Mouse (Mus musculus) brown adipose tissue, adult 24 weeks (tissue): Measurements from ENCODE around the gene Odaph. TPM values are rescaled to one million over a fixed set of nuclear protein-coding genes. Genes with fewer than 3 reads are reported as not detected.
"Not testable (repeated sequence)": the region's sequence is repeated elsewhere in the genome, so short reads cannot be mapped to it uniquely, and the experiment has no call there.

Source experiments
- H3K27ac ChIP-seq: fragments of 200-500 bp; replicated peaks from 2 replicates; pipeline ENCODE4 v1.5.1; 2012; ENCODE audit warnings: low read depth, mild to moderate bottlenecking, low read length
- H3K4me1 ChIP-seq: fragments of 200-500 bp; 2 replicates; pipeline ENCODE4 v1.6.1; 2012; ENCODE audit warnings: low read length, mixed read lengths; ENCODE audit not compliant: control insufficient read depth, insufficient read depth, insufficient read length
- H3K4me3 ChIP-seq: fragments of 200-500 bp; 2 replicates; pipeline ENCODE4 v1.5.1; 2012; ENCODE audit warnings: low read depth, mild to moderate bottlenecking, low read length, moderate library complexity; ENCODE audit not compliant: insufficient read depth
- polyA plus RNA-seq: library from polyadenylated mRNA; stranded (reverse); fragments of >200 nt; gene quantifications from 2 replicates; pipeline ENCODE4 v1.2.4, GENCODE M21; 2012; ENCODE audit not compliant: missing spikeins, insufficient read depth, insufficient read length

Odaph gene
- polyA plus RNA-seq = not detected in 2 replicates

GRCm38 (mm10) chr5:91987236-91987635 lies at the start of gene Odaph:
TSS of gene Odaph (plus strand) at chr5:91987475.
- no peak within 1 kb of the TSS for H3K4me3 ChIP-seq
- H3K27ac ChIP-seq = no peak within 1 kb of the TSS
- no peaks in the 10 kb centered on the region for H3K4me1 ChIP-seq

GRCm38 (mm10) chr5:91945609-91946008 lies 41.7 kb upstream of the Odaph start:
- H3K27ac ChIP-seq, H3K4me3 ChIP-seq, H3K4me1 ChIP-seq: not testable (repeated sequence)

- Histone ChIP-seq H3K4me3 (no peak overlapping the region), H3K4me1 (no peaks in the 10 kb centered on the region)
These were observed 40.3 kb upstream of the Odaph start for GRCm38 (mm10) chr5:91947008-91947407.

GRCm38 (mm10) chr5:91949441-91949840 lies 37.8 kb upstream of the Odaph start:
- H3K4me3 ChIP-seq = no peak overlapping the region
- no peaks in the 10 kb centered on the region for H3K4me1 ChIP-seq
- H3K27ac ChIP-seq = no peak overlapping the region

More at GRCm38 (mm10) chr5:91947008-91947407, 40.3 kb upstream of the Odaph start:
- H3K27ac ChIP-seq = no peak overlapping the region

- Histone ChIP-seq H3K4me1 (no peaks in the 10 kb centered on the region), H3K27ac (no peak overlapping the region), H3K4me3 (no peak overlapping the region)
These were observed 35.9 kb upstream of the Odaph start for GRCm38 (mm10) chr5:91951404-91951803.

- peaks cover 12% of the 10 kb centered on the region for H3K4me1 ChIP-seq
- no peak overlapping the region for H3K27ac ChIP-seq
- no peak overlapping the region for H3K4me3 ChIP-seq
These were observed 30.1 kb upstream of the Odaph start for GRCm38 (mm10) chr5:91956991-91957760.

- Histone ChIP-seq H3K4me1 (peaks cover 12% of the 10 kb centered on the region), H3K4me3 (no peak overlapping the region), H3K27ac (no peak overlapping the region)
These were observed 28.2 kb upstream of the Odaph start for GRCm38 (mm10) chr5:91959096-91959495.

- H3K27ac ChIP-seq = no peak overlapping the region
- H3K4me3 ChIP-seq = no peak overlapping the region
- H3K4me1 ChIP-seq = peaks cover 12% of the 10 kb centered on the region
These were observed 27.3 kb upstream of the Odaph start for GRCm38 (mm10) chr5:91959986-91960385.

- Histone ChIP-seq H3K4me1 (peaks cover 12% of the 10 kb centered on the region), H3K27ac (peak overlapping the region; percentile 66), H3K4me3 (peak overlapping the region; percentile 31)
These were observed 26.5 kb upstream of the Odaph start for GRCm38 (mm10) chr5:91960606-91961254.

GRCm38 (mm10) chr5:91961370-91961769 lies 25.9 kb upstream of the Odaph start:
- Histone ChIP-seq H3K4me3 (peak overlapping the region; percentile 26), H3K4me1 (peaks cover 12% of the 10 kb centered on the region), H3K27ac (0 out of 2 replicates have a peak overlapping the region, but pooled peaks have one; percentile 14)

GRCm38 (mm10) chr5:91962259-91962638 lies 25.0 kb upstream of the Odaph start:
- peak overlapping the region; percentile 71 for H3K4me3 ChIP-seq
- peaks cover 12% of the 10 kb centered on the region for H3K4me1 ChIP-seq
- peak overlapping the region; percentile 94 for H3K27ac ChIP-seq

- Histone ChIP-seq H3K4me1 (peaks cover 12% of the 10 kb centered on the region), H3K27ac (peak within 1 kb of the TSS; percentile 94), H3K4me3 (peak within 1 kb of the TSS; percentile 71)
These were observed 24.4 kb upstream of the Odaph start, which contains the start of gene Rchy1 for GRCm38 (mm10) chr5:91962639-91963440. TSS of gene Rchy1 (minus strand) at chr5:91963068.

GRCm38 (mm10) chr5:91972046-91972445 lies 15.2 kb upstream of the Odaph start:
- H3K4me3 ChIP-seq = no peak overlapping the region
- H3K27ac ChIP-seq = no peak overlapping the region
- no peaks in the 10 kb centered on the region for H3K4me1 ChIP-seq

- no peak overlapping the region for H3K27ac ChIP-seq
- no peaks in the 10 kb centered on the region for H3K4me1 ChIP-seq
- no peak overlapping the region for H3K4me3 ChIP-seq
These were observed 13.3 kb upstream of the Odaph start for GRCm38 (mm10) chr5:91974002-91974401.

GRCm38 (mm10) chr5:91975758-91976157 lies 11.5 kb upstream of the Odaph start:
- no peak overlapping the region for H3K4me3 ChIP-seq
- no peaks in the 10 kb centered on the region for H3K4me1 ChIP-seq
- H3K27ac ChIP-seq = no peak overlapping the region
